In the genomic region with DNA sequence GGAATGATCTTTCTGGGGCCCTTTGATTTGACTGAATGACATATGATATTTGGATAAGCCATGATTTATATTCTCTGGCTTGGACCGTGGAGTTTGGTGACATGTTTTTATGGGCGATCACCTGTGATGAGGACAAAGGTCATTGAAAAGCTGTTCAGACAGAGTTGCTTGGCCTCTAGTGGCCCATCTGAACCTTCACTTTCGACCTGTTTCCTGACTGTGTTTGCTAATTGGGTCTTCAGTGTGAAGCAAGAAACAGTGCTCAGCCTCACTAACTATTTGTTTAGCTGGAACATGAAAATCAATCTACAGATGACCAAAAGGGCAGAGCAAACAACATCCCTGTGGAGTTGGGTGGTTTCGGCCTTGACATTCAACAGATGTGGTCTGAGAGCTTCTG, we compare ENCODE assay signal across 30 mouse cellular contexts.
DNase-seq lines count a peak whose midpoint lies in the region; ATAC-seq and TF ChIP-seq lines count a peak whose summit lies in the region.
"Had no signal": no experiment of that assay in that cellular context is flagged by ENCODE, and none has a peak within 500 bp of the region (broad histone marks: within the 10 kb centered on the region; RNA-seq: fewer than 3 reads in every experiment).

No protein-coding gene starts in this region.

- no peak overlapping the region for H3K4me3 ChIP-seq in liver, adult 2 months (ENCODE audit: insufficient read depth, low read depth, low read length)
- H3K4me3 ChIP-seq in liver, embryonic 16.5 days (ENCODE audit: low read depth, low read length): no peak overlapping the region
- H3K4me3 ChIP-seq: embryonic facial prominence, embryonic 15.5 days; forebrain, embryonic 12.5 days; heart, embryonic 15.5 days; hindbrain, embryonic 12.5 days; limb, embryonic 13.5 days had no signal

- no peaks in the 10 kb centered on the region for H3K27me3 ChIP-seq in liver, adult 2 months (ENCODE audit: control insufficient read depth, insufficient read depth, low read length)
- H3K27me3 ChIP-seq in liver, embryonic 16.5 days (ENCODE audit: control insufficient read depth, insufficient read depth, low read depth, low read length): no peaks in the 10 kb centered on the region
- H3K27me3 ChIP-seq: embryonic facial prominence, embryonic 15.5 days; forebrain, embryonic 12.5 days; heart, embryonic 15.5 days; hindbrain, embryonic 12.5 days; limb, embryonic 13.5 days had no signal

- no peaks in the 10 kb centered on the region for H3K9me3 ChIP-seq in liver, embryonic 16.5 days (replicated peaks; ENCODE audit: control insufficient read depth, low read length)
- H3K9me3 ChIP-seq: embryonic facial prominence, embryonic 15.5 days; forebrain, embryonic 12.5 days; heart, embryonic 15.5 days; hindbrain, embryonic 12.5 days; limb, embryonic 13.5 days had no signal

- no peaks in the 10 kb centered on the region for H3K79me2 ChIP-seq in liver, adult 2 months (ENCODE audit: control insufficient read depth, insufficient read depth, low read length)

- no peak for TF ChIP-seq POLR2A in liver, adult 2 months (IDR thresholded peaks at IDR 0.05; ENCODE audit: extremely low read depth, insufficient read depth, low read length)

- no peak overlapping the region for H3K4me2 ChIP-seq in liver, embryonic 16.5 days (ENCODE audit: low read depth, low read length)
- H3K4me2 ChIP-seq: embryonic facial prominence, embryonic 15.5 days; forebrain, embryonic 12.5 days; heart, embryonic 15.5 days; hindbrain, embryonic 12.5 days; limb, embryonic 13.5 days had no signal

- H3K9ac ChIP-seq in liver, adult 2 months (ENCODE audit: low read depth, low read length): no peak overlapping the region
- H3K9ac ChIP-seq in liver, embryonic 16.5 days (ENCODE audit: low read depth, low read length): no peak overlapping the region
- H3K9ac ChIP-seq: embryonic facial prominence, embryonic 15.5 days; forebrain, embryonic 12.5 days; forebrain, postnatal 0 days; heart, embryonic 15.5 days; hindbrain, embryonic 12.5 days; limb, embryonic 13.5 days had no signal

- no peak for TF ChIP-seq CTCF in liver, adult 2 months (IDR thresholded peaks at IDR 0.05; ENCODE audit: low read depth, low read length)

- WGBS in liver, adult 2 months: 15% methylated on average over 4 of the region's 4 CpGs
- 45% methylated on average over 4 of the region's 4 CpGs for WGBS in liver, embryonic 16.5 days (ENCODE audit: insufficient replicate concordance)

- H3K27ac ChIP-seq in liver, adult 2 months (replicated peaks; ENCODE audit: insufficient read depth, low read depth, low read length): no peak overlapping the region
- H3K27ac ChIP-seq in liver, embryonic 16.5 days (ENCODE audit: low read length): no peak overlapping the region
- H3K27ac ChIP-seq: embryonic facial prominence, embryonic 15.5 days; forebrain, embryonic 12.5 days; heart, embryonic 15.5 days; hindbrain, embryonic 12.5 days; hindbrain, postnatal 0 days; limb, embryonic 13.5 days; macrophage; stomach, postnatal 0 days had no signal

- no peaks in the 10 kb centered on the region for H3K36me3 ChIP-seq in liver, adult 2 months (ENCODE audit: control insufficient read depth, insufficient read depth, low read length)
- H3K36me3 ChIP-seq in liver, embryonic 16.5 days (ENCODE audit: control insufficient read depth, insufficient read depth): no peaks in the 10 kb centered on the region
- H3K36me3 ChIP-seq: embryonic facial prominence, embryonic 15.5 days; forebrain, embryonic 12.5 days; heart, embryonic 15.5 days; hindbrain, embryonic 12.5 days; limb, embryonic 13.5 days had no signal

- peak; percentile 76 for ATAC-seq in liver, embryonic 16.5 days (ENCODE audit: low read depth)
- ATAC-seq: forebrain, postnatal 0 days; hindbrain, postnatal 0 days had no signal

- DNase-seq in liver, adult 2 months (ENCODE audit: extremely low read depth, low read depth, low spot score): peak; percentile 98
- DNase-seq in liver: no peak
- DNase-seq in embryo, embryonic 10.5 days (ENCODE audit: low spot score): peak; percentile 44
- peak; percentile 6 for DNase-seq in embryo, embryonic 9.5 days (ENCODE audit: extremely low spot score)
- DNase-seq in urinary bladder, postnatal 36 days (ENCODE audit: low spot score in 2 of 2): no peak
- no peak for DNase-seq in spleen, postnatal 10 days (ENCODE audit: low spot score in 2 of 2)
- DNase-seq: adrenal gland, postnatal 36 days; B cell, adult 2 months; cerebellum, adult 18-20 months; cerebellum, postnatal 10 days; forebrain, postnatal 0 days; gastrocnemius, postnatal 10 days; heart, postnatal 36 days; kidney, adult 8-10 months; kidney, postnatal 25 days; lung, adult 2 months; lung, postnatal 10 days; midbrain, embryonic 14.5 days; spleen, adult 18-20 months; thymus, adult 18-20 months; thymus, postnatal 25 days had no signal

- peaks cover 4% of the 10 kb centered on the region; the same call in 1 of the 2 replicates for H3K4me1 ChIP-seq in liver, adult 2 months (ENCODE audit: control insufficient read depth, insufficient read depth, low read length)
- no peaks in the 10 kb centered on the region; the same call in 1 of the 2 replicates for H3K4me1 ChIP-seq in liver, embryonic 16.5 days (ENCODE audit: control insufficient read depth, low read depth, low read length)
- H3K4me1 ChIP-seq: embryonic facial prominence, embryonic 15.5 days; forebrain, embryonic 12.5 days; hindbrain, embryonic 12.5 days had no signal

Comparison
In these comparisons a context has a peak if more than half of its experiments do, and no peak if none do; other contexts are left out.
1. DNase-seq: peak in liver, adult 2 months (single experiment), embryo, embryonic 10.5 days (single experiment) and embryo, embryonic 9.5 days (single experiment); none in liver (single experiment), urinary bladder, postnatal 36 days (0 of 2) and spleen, postnatal 10 days (0 of 2).